Mouse (Mus musculus): ENCODE data around the gene Grik2. TPM values are rescaled to one million over a fixed set of nuclear protein-coding genes. Genes with fewer than 3 reads are reported as not detected.

The Grik2 gene
- total RNA-seq (2023), result not detected

GRCm38 (mm10) chr10:49788381-49788906 lies at the start of gene Grik2:
Gene Grik2 (minus strand): TSS chr10:49788766.

All from T-cell, adult 66 days (primary cell).